Mouse (Mus musculus): ENCODE data around the gene Ttc39d.
A peak's percentile ranks its signal among the peaks of the same experiment; 100 is the strongest.
"Not testable (repeated sequence)": the region's sequence is repeated elsewhere in the genome, so short reads cannot be mapped to it uniquely, and the experiment has no call there.

Gene Ttc39d

GRCm38 (mm10) chr17:80199160-80199778 is 8.0 kb upstream of the Ttc39d start:
- no peak for DNase-seq

- DNase-seq = no peak
These were observed 1.6 kb upstream of the Ttc39d start for GRCm38 (mm10) chr17:80205657-80206056.

GRCm38 (mm10) chr17:80206301-80206670 is 974 bp upstream of the Ttc39d start:
- peak; percentile 58 to 82 for DNase-seq

GRCm38 (mm10) chr17:80213998-80214397 is 6.7 kb downstream of the Ttc39d start:
- not testable (repeated sequence) for DNase-seq

- DNase-seq = no peak
These were observed 12.9 kb downstream of the Ttc39d start for GRCm38 (mm10) chr17:80220131-80220530.

- DNase-seq = no peak
These were observed 13.9 kb downstream of the Ttc39d start for GRCm38 (mm10) chr17:80221202-80221601.

- DNase-seq = peak; percentile 17 to 37
These were observed 14.8 kb downstream of the Ttc39d start for GRCm38 (mm10) chr17:80221890-80222628.

- no peak for DNase-seq
These were observed 16.6 kb downstream of the Ttc39d start for GRCm38 (mm10) chr17:80223829-80224228.

GRCm38 (mm10) chr17:80224326-80225116 is 17.3 kb downstream of the Ttc39d start, which contains the start of gene Gemin6:
TSS of gene Gemin6 (plus strand) at chr17:80224441.
- DNase-seq = peak; percentile 86 to 91

- DNase-seq = not testable (repeated sequence)
These were observed 17.9 kb downstream of the Ttc39d start for GRCm38 (mm10) chr17:80225142-80225541.

- DNase-seq = no peak
These were observed 22.1 kb downstream of the Ttc39d start for GRCm38 (mm10) chr17:80229396-80229795.

- no peak for DNase-seq
These were observed 26.6 kb downstream of the Ttc39d start for GRCm38 (mm10) chr17:80233844-80234243.

- DNase-seq = no peak
These were observed 27.1 kb downstream of the Ttc39d start for GRCm38 (mm10) chr17:80234376-80234775.

GRCm38 (mm10) chr17:80235477-80235876 is 28.2 kb downstream of the Ttc39d start:
- DNase-seq = no peak

GRCm38 (mm10) chr17:80236805-80237204 is 29.5 kb downstream of the Ttc39d start:
- DNase-seq = no peak

- no peak for DNase-seq
These were observed 30.2 kb downstream of the Ttc39d start for GRCm38 (mm10) chr17:80237475-80237874.

GRCm38 (mm10) chr17:80241594-80241993 is 34.3 kb downstream of the Ttc39d start:
- no peak for DNase-seq

- DNase-seq = no peak
These were observed 35.9 kb downstream of the Ttc39d start for GRCm38 (mm10) chr17:80243116-80243515.

GRCm38 (mm10) chr17:80252757-80253525 is 45.7 kb downstream of the Ttc39d start:
- no peak for DNase-seq

- DNase-seq = no peak
These were observed 47.2 kb downstream of the Ttc39d start for GRCm38 (mm10) chr17:80254421-80254820.

- DNase-seq = peak; percentile 13 to 54
These were observed 47.9 kb downstream of the Ttc39d start for GRCm38 (mm10) chr17:80255208-80255607.

- DNase-seq = no peak
These were observed 59.8 kb downstream of the Ttc39d start for GRCm38 (mm10) chr17:80267065-80267464.

Data from kidney, postnatal 25 days (tissue).